Mouse (Mus musculus) forebrain, embryonic 14.5 days (tissue): Measurements from ENCODE around the gene Gm45062. TPM values are rescaled to one million over a fixed set of nuclear protein-coding genes. Genes with fewer than 3 reads are reported as not detected.

ENCODE experiments used
- ATAC-seq: fragments of 200-750 bp; cut with Nextera tagmentation; 2 replicates; pipeline ENCODE4 v1.8.0; 2017; ENCODE audit warnings: mild to moderate bottlenecking, moderate library complexity
- DNase-seq: peaks from one replicate; pipeline ENCODE4 v3.0.0-alpha.2; 2015; ENCODE audit warnings: low spot score
- H3K27ac ChIP-seq: fragments of 300-500 bp; sonication (generic); 2 replicates; pipeline ENCODE4 v1.5.1; 2014; ENCODE audit warnings: low read depth, mild to moderate bottlenecking, control low read depth, low read length, moderate library complexity
- H3K27me3 ChIP-seq: fragments of 300-500 bp; sonication (generic); replicated peaks from 2 replicates; pipeline ENCODE4 v1.6.1; 2014; ENCODE audit warnings: low read length, control low read depth, mixed read lengths; ENCODE audit not compliant: control insufficient read depth, insufficient read depth
- H3K36me3 ChIP-seq: fragments of 300-500 bp; sonication (generic); 2 replicates; pipeline ENCODE4 v1.6.1; 2014; ENCODE audit warnings: low read length, control low read depth; ENCODE audit not compliant: control insufficient read depth, insufficient read depth
- H3K4me1 ChIP-seq: fragments of 300-500 bp; sonication (generic); 2 replicates; pipeline ENCODE4 v1.6.1; 2014; ENCODE audit warnings: antibody characterized with exemption, low read length, control low read depth; ENCODE audit not compliant: control insufficient read depth, insufficient read depth
- H3K4me2 ChIP-seq: fragments of 300-500 bp; sonication (generic); 2 replicates; pipeline ENCODE4 v1.6.1; 2014; ENCODE audit warnings: mild to moderate bottlenecking, control low read depth, low read length
- H3K4me3 ChIP-seq: fragments of 300-500 bp; sonication (generic); 2 replicates; pipeline ENCODE4 v1.5.1; 2014; ENCODE audit warnings: low read depth, low read length, control low read depth
- H3K9ac ChIP-seq: fragments of 300-500 bp; sonication (generic); 2 replicates; pipeline ENCODE4 v1.6.1; 2014; ENCODE audit warnings: mild to moderate bottlenecking, low read length, control low read depth, moderate library complexity
- H3K9me3 ChIP-seq: fragments of 300-500 bp; sonication (generic); replicated peaks from 2 replicates; pipeline ENCODE4 v1.6.1; 2016; ENCODE audit warnings: low read length, control low read depth, mixed read lengths; ENCODE audit not compliant: control insufficient read depth
- WGBS: fragments of 180-500 bp; shearing (Covaris S2); extraction: QIAGEN DNeasy Blood & Tissue Kit; methylation state at CpG from one replicate; pipeline ENCODE4 v1.1.7; 2014; 5-methylcytosine and 5-hydroxymethylcytosine counted together
- polyA plus RNA-seq: library from polyadenylated mRNA; unstranded; fragments of >200 nt; fragmentation: Nextera tagmentation; extraction: Ambion mirVana; gene quantifications from 2 replicates; pipeline ENCODE4 v1.2.1, GENCODE M21; 2014

Gene Gm45062
- polyA plus RNA-seq, 1 experiment from 2014 or later: 14.3 TPM

GRCm38 (mm10) chr6:8390296-8390695, 131.0 kb downstream of the Gm45062 start:
- ATAC-seq (no peak), DNase-seq (no peak)
- Histone ChIP-seq H3K4me1 (peaks cover 3% of the 10 kb centered on the region; the same call in 1 of the 2 replicates), H3K27ac (no peak overlapping the region), H3K4me3 (no peak overlapping the region), H3K36me3 (no peaks in the 10 kb centered on the region), H3K9ac (no peak overlapping the region), H3K27me3 (no peaks in the 10 kb centered on the region), H3K4me2 (no peak overlapping the region), H3K9me3 (no peaks in the 10 kb centered on the region)
- WGBS: 95% methylated on average over 6 of the region's 6 CpGs

GRCm38 (mm10) chr6:8390935-8391334, 131.7 kb downstream of the Gm45062 start:
- Histone ChIP-seq H3K4me1 (peaks cover 3% of the 10 kb centered on the region; the same call in 1 of the 2 replicates), H3K27me3 (no peaks in the 10 kb centered on the region), H3K4me3 (no peak overlapping the region), H3K27ac (no peak overlapping the region), H3K4me2 (no peak overlapping the region), H3K9me3 (no peaks in the 10 kb centered on the region), H3K36me3 (no peaks in the 10 kb centered on the region), H3K9ac (no peak overlapping the region)
- ATAC-seq (no peak), DNase-seq (no peak)
- WGBS: 71% methylated on average over 2 of the region's 2 CpGs

GRCm38 (mm10) chr6:8393029-8393428, 133.8 kb downstream of the Gm45062 start:
- 88% methylated on average over 4 of the region's 4 CpGs for WGBS
- DNase-seq (no peak), ATAC-seq (no peak)
- no peak overlapping the region for H3K9ac ChIP-seq
- H3K27ac ChIP-seq: no peak overlapping the region
- no peak overlapping the region for H3K4me3 ChIP-seq
- H3K4me1 ChIP-seq: peaks cover 3% of the 10 kb centered on the region; the same call in 1 of the 2 replicates
- no peaks in the 10 kb centered on the region for H3K36me3 ChIP-seq
- no peak overlapping the region for H3K4me2 ChIP-seq
- H3K27me3 ChIP-seq: no peaks in the 10 kb centered on the region
- no peaks in the 10 kb centered on the region for H3K9me3 ChIP-seq

GRCm38 (mm10) chr6:8394044-8394443, 134.8 kb downstream of the Gm45062 start:
- Histone ChIP-seq H3K27ac (no peak overlapping the region), H3K4me2 (no peak overlapping the region), H3K4me3 (no peak overlapping the region), H3K9ac (no peak overlapping the region), H3K9me3 (no peaks in the 10 kb centered on the region), H3K4me1 (peaks cover 3% of the 10 kb centered on the region; the same call in 1 of the 2 replicates), H3K36me3 (no peaks in the 10 kb centered on the region), H3K27me3 (no peaks in the 10 kb centered on the region)
- DNase-seq: no peak
- no peak for ATAC-seq

- no peak for DNase-seq
- H3K4me3 ChIP-seq: no peak overlapping the region
- no peak overlapping the region for H3K27ac ChIP-seq
- H3K36me3 ChIP-seq: no peaks in the 10 kb centered on the region
- no peak overlapping the region for H3K4me2 ChIP-seq
- H3K9ac ChIP-seq: no peak overlapping the region
- H3K4me1 ChIP-seq: peaks cover 3% of the 10 kb centered on the region; the same call in 1 of the 2 replicates
- no peaks in the 10 kb centered on the region for H3K27me3 ChIP-seq
- H3K9me3 ChIP-seq: no peaks in the 10 kb centered on the region
- WGBS: 37% methylated on average over 4 of the region's 4 CpGs
- ATAC-seq: no peak
Observed at GRCm38 (mm10) chr6:8395061-8395460, 135.8 kb downstream of the Gm45062 start.

- Histone ChIP-seq H3K4me2 (no peak overlapping the region), H3K27ac (no peak overlapping the region), H3K9me3 (no peaks in the 10 kb centered on the region), H3K36me3 (no peaks in the 10 kb centered on the region), H3K4me3 (no peak overlapping the region), H3K4me1 (peaks cover 8% of the 10 kb centered on the region; the same call in 1 of the 2 replicates), H3K27me3 (no peaks in the 10 kb centered on the region), H3K9ac (no peak overlapping the region)
- WGBS: 78% methylated on average over 7 of the region's 7 CpGs
- ATAC-seq (no peak), DNase-seq (no peak)
Observed at GRCm38 (mm10) chr6:8397252-8397651, 138.0 kb downstream of the Gm45062 start.

GRCm38 (mm10) chr6:8399710-8400109, 140.5 kb downstream of the Gm45062 start:
- H3K36me3 ChIP-seq: no peaks in the 10 kb centered on the region
- ATAC-seq (peak; percentile 54; the same call in 1 of the 2 replicates), DNase-seq (no peak)
- no peak overlapping the region for H3K4me3 ChIP-seq
- 15% methylated on average over 1 of the region's 1 CpGs for WGBS
- H3K27me3 ChIP-seq: no peaks in the 10 kb centered on the region
- H3K4me1 ChIP-seq: peaks cover 8% of the 10 kb centered on the region; the same call in 1 of the 2 replicates
- no peaks in the 10 kb centered on the region for H3K9me3 ChIP-seq
- no peak overlapping the region for H3K4me2 ChIP-seq
- H3K27ac ChIP-seq: no peak overlapping the region
- no peak overlapping the region for H3K9ac ChIP-seq

- Histone ChIP-seq H3K9ac (no peak overlapping the region), H3K36me3 (no peaks in the 10 kb centered on the region), H3K27ac (no peak overlapping the region), H3K4me1 (peaks cover 5% of the 10 kb centered on the region; the same call in 1 of the 2 replicates), H3K27me3 (no peaks in the 10 kb centered on the region), H3K4me2 (no peak overlapping the region), H3K9me3 (no peaks in the 10 kb centered on the region), H3K4me3 (no peak overlapping the region)
- ATAC-seq: no peak
- 91% methylated on average over 5 of the region's 5 CpGs for WGBS
- DNase-seq: no peak
Observed at GRCm38 (mm10) chr6:8403127-8403526, 143.9 kb downstream of the Gm45062 start.

- ATAC-seq (no peak), DNase-seq (no peak)
- Histone ChIP-seq H3K9me3 (no peaks in the 10 kb centered on the region), H3K27me3 (no peaks in the 10 kb centered on the region), H3K36me3 (no peaks in the 10 kb centered on the region), H3K4me2 (no peak overlapping the region), H3K27ac (no peak overlapping the region), H3K4me3 (no peak overlapping the region), H3K4me1 (no peaks in the 10 kb centered on the region), H3K9ac (no peak overlapping the region)
- WGBS: 88% methylated on average over 5 of the region's 5 CpGs
Observed at GRCm38 (mm10) chr6:8405844-8406243, 146.6 kb downstream of the Gm45062 start.
